Mouse (Mus musculus) megakaryocyte progenitor cell, adult 5-6 weeks (primary cell): ENCODE measurements around the gene Tenm4. TPM values are rescaled to one million over a fixed set of nuclear protein-coding genes. Genes with fewer than 3 reads are reported as not detected.

Experiments used
- ATAC-seq: replicated peaks from 2 replicates; pipeline ENCODE4 v1.8.0; 2016; ENCODE audit warnings: mild to moderate bottlenecking, moderate TSS enrichment, inconsistent platforms; ENCODE audit not compliant: poor library complexity
- total RNA-seq, 2 experiments: library from RNA; stranded (forward) in 1 of 2; stranded (reverse) in 1 of 2; fragments of 157-497, 149-512 nt in 1 of 2; fragments of 200-1000 nt in 1 of 2; gene quantifications; 2 replicates each; pipeline versions ENCODE4 v1.2.3 to v1.2.4; 2015 to 2017

The Tenm4 gene
- total RNA-seq, 2 experiments from 2014 or later = not detected

DNA sequence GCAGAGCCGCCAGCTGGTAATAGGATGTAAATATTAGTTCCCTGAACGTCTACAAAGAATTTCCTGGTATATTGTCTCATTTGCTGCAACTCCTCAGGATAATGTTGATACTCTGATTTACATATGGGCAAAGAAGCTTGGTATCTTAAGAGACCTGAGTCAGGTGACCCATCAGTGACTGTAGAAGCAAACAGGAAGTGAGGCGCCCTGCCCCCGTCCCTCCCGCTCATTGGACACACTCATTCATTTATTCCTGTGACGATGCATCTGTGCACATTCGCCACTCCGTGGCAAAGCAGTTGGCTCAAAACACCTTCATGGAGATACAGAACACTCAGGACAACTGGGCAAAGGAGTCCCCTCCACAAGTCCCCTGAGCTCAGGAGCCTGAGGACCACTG, 699.4 kb downstream of the Tenm4 start:
- 0 out of 2 replicates have a peak, but pooled peaks have one; percentile 17 for ATAC-seq

GRCm38 (mm10) chr7:96871031-96871430, 700.0 kb downstream of the Tenm4 start:
- ATAC-seq = no peak

- peak; percentile 53 for ATAC-seq
Observed at GRCm38 (mm10) chr7:96878511-96879276, 707.6 kb downstream of the Tenm4 start.

DNA sequence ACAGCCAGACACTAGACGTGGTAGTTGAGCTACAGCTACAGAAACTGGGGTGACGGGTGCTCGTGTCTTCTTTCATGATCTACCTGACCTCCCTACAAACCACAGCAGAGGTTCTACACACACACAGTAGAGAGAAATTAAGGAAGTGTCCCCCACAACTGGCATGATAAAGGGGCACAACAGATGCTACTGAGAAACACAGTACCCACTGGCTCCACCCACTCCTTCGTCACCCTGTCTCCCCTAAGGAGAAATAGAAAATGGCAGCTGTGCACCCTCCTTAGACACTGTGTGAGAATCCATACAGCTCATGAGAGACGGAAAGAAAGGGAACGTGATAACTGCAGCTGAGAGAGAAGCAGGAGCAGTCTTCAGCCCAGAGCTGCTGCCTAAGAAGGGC, 708.5 kb downstream of the Tenm4 start:
- ATAC-seq = peak; percentile 61

GRCm38 (mm10) chr7:96880221-96880944, 709.3 kb downstream of the Tenm4 start:
- no peak for ATAC-seq

- peak; percentile 49 for ATAC-seq
Observed at GRCm38 (mm10) chr7:96883297-96883696, 712.3 kb downstream of the Tenm4 start.

GRCm38 (mm10) chr7:96887088-96887654, 716.1 kb downstream of the Tenm4 start:
- ATAC-seq = no peak

DNA sequence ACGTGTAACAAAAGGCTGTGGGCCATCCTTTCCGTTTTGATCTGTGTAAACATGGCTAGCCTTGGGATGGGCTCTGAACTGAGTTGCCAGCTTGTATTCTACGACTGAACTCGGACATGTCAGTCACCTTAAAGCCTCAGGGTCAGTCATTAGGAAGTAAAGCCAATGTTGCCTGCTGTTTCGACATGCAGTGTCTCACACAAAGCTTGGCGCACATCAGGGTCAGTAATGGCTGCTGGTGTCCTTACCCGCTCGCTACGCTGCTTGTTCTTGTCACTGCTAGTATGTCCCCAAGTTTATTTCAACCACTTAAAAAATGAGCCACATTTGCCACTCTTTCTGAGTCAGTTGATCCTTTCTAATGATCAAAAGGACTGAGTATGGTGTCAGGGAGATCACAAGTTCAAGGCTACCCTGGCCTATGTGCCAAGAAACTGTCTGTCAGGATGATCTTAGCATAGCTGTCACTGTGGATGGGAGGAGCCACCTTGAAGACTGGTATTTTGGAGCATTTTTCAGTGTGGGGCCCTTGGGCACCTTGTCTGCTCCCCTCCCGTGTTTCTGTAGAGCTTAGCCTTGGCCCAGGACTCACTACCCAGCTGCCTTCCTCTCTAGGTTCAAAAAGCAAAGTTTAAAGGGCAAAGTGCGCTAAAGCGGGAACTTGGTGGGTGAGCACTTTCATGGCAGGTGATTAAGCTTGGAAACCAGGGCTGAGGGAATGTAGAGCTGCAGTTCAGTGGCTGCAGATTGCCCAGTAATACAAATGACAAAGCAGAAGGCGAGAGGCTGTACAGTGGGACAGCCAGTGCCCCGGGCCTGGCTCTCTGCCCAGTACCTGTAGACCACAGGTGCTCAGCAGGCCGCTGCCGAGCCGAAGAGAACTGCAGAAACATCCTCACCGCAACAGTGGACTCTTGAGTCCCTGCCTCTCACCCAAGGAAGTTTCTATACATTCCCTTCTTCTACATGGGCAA, 718.3 kb downstream of the Tenm4 start:
- no peak for ATAC-seq

DNA sequence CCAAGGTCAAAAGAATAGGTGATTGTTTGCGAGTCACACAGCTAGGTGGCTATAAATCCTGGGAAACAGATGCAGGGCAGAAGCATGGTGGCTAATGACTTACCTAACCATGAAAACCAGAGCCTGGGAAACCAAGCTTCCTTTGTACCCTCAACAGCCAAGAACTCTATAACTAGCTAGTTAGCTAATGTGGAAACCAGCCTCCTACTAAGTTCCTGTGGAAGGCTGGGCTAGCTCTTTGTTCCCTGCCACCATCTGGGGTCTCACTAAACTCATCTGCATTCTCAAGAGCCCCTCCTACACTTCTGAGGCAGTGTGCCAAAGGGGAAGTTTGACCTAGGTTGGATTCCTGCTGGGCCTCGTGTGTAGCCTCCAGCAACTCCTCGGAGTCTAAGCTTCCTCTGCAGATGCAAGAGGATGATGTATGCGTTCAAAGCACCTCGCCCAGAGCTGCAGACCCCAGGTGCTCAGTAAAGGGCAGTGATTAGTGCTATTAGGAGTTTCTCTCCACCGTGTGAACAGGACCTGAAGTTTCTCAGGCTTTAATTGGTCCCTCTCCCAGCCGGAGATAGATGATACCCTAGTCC, 719.1 kb downstream of the Tenm4 start:
- 0 out of 2 replicates have a peak, but pooled peaks have one; percentile 9 for ATAC-seq

- no peak for ATAC-seq
Observed at GRCm38 (mm10) chr7:96890987-96891386, 719.9 kb downstream of the Tenm4 start.

DNA sequence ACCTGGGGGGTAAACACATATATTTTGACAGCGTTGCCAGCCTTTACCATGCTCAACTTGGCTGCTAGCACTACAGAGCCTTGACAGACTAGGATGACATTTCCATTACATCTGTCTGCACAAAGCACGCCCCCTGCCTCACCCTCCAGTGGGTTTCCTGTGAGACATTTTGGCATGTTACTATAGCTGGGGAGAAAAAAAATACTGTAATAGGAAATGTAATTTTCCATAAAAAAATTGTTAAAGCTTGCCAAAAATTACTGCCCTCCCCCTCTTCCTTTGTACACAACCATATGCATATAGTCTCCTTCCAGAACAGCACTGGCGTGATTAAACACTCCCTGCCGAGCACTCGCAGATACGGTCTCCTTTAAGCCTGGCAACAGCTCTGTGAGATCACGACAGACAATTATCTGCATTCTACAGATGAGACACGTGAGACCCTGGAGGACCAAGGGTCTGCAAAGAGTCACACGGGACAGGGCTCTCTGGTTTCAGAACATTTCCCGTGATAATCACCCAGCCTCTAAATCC, 728.1 kb downstream of the Tenm4 start:
- no peak for ATAC-seq

DNA sequence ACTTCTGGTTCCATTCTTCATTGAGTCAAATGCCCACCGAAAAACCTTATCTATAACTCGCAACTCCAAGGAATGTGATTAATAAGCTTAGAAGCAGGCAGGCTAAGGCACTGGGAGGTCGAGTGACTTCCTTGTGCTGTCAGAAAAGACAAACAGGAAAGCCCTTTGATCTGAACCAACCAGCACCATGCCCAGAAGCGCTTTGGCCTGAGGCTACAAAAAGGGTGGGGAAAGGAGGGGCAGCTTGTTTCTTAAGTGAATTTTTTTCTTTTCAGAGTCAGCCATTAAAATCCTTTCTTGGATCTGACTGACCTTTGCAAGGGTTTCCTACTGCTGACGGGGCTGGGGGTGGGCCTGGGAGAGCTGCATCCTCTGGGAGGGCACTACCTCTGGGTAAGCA, 731.1 kb downstream of the Tenm4 start:
- ATAC-seq = no peak

DNA sequence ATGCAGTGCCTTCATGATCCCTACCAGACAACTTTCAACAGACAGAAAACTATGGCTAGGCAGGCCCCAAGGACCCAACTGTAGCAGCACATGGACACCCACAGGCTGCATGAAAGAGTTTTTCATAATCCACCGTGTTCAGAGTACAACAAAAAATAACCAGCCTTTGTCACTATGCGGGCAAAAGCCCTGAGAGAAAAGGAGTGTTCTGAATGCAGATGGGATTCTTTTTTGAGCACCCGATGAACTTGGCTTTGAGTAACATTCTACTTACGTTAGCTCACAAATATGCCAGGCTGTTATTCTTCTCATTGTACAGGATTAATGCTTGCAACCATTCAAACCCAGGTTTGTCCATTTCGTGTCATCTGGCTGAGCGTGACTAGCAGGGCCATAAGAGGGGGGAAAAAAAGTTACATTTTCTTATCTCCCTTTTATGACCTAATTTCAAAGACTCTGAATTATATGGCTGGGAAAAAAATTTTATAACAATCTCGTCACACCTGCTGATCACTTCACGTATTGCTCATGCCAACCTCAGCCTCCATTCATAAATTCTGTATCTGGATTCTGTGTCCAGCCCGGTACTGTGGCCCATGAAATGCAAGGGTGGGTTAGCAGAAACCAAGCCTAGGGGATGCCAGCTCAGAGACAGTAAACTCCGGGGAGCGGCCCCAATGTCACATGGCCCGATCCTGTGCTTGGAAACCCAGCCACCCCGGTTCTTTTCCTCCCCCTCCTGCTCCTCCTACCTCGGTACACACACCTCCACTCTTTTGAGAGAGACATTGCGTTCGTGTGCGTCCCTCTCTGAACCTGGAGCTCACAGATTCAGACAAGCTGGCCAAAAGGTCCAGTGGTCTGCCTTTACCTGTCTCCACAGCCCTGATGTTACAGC, 732.3 kb downstream of the Tenm4 start:
- no peak for ATAC-seq

DNA sequence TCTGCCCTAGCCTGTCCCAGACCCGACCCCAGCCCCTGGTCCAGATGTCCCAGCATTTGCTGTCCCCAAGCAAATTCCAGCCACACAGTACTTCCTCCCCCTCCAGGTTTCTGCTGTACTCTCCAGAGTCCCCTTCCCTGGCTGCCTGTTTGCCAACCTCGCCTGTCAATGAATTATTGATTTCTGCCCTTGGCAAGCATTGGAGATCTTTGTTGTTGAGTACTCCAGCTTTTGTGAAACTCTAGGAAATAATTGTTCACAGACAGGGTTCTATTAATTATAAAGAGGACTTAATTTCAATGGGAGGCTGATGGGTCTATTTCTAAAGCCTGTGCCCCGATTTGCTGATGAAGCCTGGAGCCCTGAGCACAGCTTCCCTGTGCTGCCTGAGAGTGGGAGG, 733.4 kb downstream of the Tenm4 start:
- ATAC-seq = no peak

- no peak for ATAC-seq
Observed at GRCm38 (mm10) chr7:96904936-96905335, 733.9 kb downstream of the Tenm4 start.

DNA sequence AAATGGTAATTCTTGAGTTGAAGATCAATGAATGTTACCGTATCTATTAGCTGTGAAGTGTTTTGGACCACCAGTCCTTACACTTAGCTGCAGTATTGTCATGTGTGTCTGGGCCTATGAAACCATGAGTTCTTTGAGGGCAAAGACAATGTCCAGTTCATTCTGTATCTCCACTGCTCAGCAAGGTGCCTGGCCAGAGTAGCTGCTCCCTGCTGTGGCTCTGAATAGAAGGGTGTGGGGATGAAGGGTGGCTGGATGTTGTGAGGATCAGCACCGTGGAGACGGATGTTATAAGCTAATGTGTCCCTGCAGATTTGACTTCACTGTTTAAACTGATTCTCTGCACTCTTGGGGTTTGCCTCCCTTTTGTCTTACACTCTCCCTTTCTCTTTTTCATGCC, 734.4 kb downstream of the Tenm4 start:
- no peak for ATAC-seq

- no peak for ATAC-seq
Observed at GRCm38 (mm10) chr7:96906216-96906615, 735.2 kb downstream of the Tenm4 start.

DNA sequence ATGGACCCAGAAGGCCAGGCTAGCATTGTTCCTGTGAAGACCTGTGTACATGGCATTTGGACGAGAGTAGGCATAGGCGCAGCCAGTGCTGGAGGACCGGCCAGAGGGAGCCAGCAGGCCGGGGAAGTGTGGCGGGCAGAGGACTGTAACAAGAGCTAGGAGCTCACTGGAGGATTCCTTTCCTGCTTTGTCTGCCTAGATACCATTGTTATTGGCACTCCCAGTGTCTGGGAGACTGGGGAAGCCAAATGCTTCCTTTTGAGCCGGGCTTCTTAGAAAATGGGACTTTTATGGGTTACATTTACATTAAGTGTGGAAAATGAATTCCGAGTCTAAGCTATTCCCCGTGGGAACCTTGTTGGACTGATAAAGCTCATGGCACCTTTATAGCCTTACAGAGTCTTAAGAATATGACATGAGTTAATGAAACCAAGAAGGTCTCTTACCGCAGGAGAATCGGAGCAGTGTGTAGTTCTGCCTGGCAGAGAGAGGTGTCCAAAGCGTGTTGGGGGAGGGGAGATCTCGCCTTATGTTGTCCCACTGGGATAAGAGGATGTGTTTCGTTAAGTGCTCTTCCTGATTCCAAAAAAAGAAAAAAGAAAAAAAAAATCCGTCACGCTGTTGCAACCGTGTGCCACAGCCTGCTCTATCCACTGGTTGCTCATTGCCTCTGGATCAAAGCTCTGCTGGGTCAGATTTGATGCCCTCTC, 737.1 kb downstream of the Tenm4 start:
- ATAC-seq = no peak
